Mouse (Mus musculus): ENCODE data around the gene Gps2.

GRCm38 (mm10) chr11:69950807-69951459, 37.2 kb downstream of the Gps2 start:
- TF ChIP-seq POLR2A (IDR thresholded peaks at IDR 0.05; ENCODE audit: insufficient read length, low read depth): no peak
- TF ChIP-seq USF1 (IDR thresholded peaks at IDR 0.05; ENCODE audit: low read depth): no peak
- no peak for TF ChIP-seq MAX (IDR thresholded peaks at IDR 0.05; ENCODE audit: low read depth)
- no peak for TF ChIP-seq TCF12 (IDR thresholded peaks at IDR 0.05; ENCODE audit: insufficient read depth, poor library complexity, severe bottlenecking)

Data from myocyte (in vitro differentiated cells).